Mouse (Mus musculus) C2C12 (cell line): ENCODE results near the gene Tubg2.

Experiments used
- CEBPB ChIP-seq: IDR thresholded peaks from one replicate; pipeline ENCODE4 v1.6.1; 2011; ENCODE audit warnings: low read depth, mild to moderate bottlenecking, control low read depth, moderate library complexity
- MAX ChIP-seq: IDR thresholded peaks from one replicate; pipeline ENCODE4 v1.6.1; 2011; ENCODE audit warnings: mild to moderate bottlenecking, control low read depth
- USF1 ChIP-seq: IDR thresholded peaks from one replicate; pipeline ENCODE4 v1.6.1; 2011; ENCODE audit warnings: low read depth, mild to moderate bottlenecking, control low read depth, moderate library complexity

DNA sequence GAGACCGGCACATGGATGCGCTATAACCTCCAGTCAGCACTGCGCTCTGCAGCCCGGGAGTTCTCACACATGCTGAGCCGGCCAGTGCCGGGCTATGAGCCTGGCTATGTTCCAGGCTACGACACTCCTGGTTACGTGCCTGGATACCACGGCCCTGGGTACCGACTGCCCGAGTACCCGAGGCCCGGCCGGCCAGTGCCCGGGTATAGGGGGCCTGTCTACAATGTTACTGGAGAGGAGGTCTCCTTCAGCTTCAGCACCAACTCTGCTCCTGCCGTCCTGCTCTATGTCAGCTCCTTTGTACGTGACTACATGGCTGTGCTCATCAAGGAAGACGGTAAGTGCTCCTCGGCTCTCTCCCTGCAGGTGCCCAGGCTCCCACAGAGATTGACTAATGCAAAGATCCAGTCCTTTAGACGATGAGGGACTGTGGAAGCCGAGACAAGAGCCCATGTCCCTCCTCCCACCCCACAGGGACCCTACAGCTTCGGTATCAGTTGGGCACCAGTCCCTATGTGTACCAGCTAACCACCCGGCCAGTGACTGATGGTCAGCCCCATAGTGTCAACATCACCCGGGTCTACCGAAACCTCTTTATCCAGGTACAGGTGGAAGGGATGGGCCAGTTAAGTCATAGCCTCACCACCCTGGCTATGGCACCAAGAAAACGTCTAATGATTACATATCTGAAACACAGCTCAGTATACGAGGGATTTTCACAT is 31.0 kb downstream of the Tubg2 start:
- TF ChIP-seq USF1 (no peak), CEBPB (no peak), MAX (no peak)
